Mouse (Mus musculus): ENCODE data around the gene Glis1.

GRCm38 (mm10) chr4:107515626-107516025, 81.2 kb downstream of the Glis1 start:
- TF ChIP-seq HCFC1 (IDR thresholded peaks at IDR 0.05; ENCODE audit: borderline replicate concordance, insufficient read depth, low read length) = no peak
- no peak for TF ChIP-seq MAFK (IDR thresholded peaks at IDR 0.05; ENCODE audit: insufficient read depth, low read depth, low read length)
- no peak for TF ChIP-seq CHD2 (IDR thresholded peaks at IDR 0.05; ENCODE audit: low read depth, low read length)
- no peak for TF ChIP-seq ZC3H11A (IDR thresholded peaks at IDR 0.05; ENCODE audit: borderline replicate concordance, low read depth, low read length)
- TF ChIP-seq ZNF384 (IDR thresholded peaks at IDR 0.05; ENCODE audit: low read depth, low read length) = no peak

All from ES-E14 (cell line).